8 mouse cellular contexts compared by ENCODE assay signal in genomic region chr2:92432299-92433295, GRCm38 (mm10). TPM values are rescaled to one million over a fixed set of nuclear protein-coding genes. Genes with fewer than 3 reads are reported as not detected.
DNase-seq lines count a peak whose midpoint lies in the region; ATAC-seq and TF ChIP-seq lines count a peak whose summit lies in the region.

No protein-coding gene starts in this region.

- H3K4me2 ChIP-seq in lung, embryonic 14.5 days: peak overlapping the region; percentile 83

- H3K27me3 ChIP-seq in heart, embryonic 10.5 days (ENCODE audit: insufficient read depth, poor library complexity, severe bottlenecking): no peaks in the 10 kb centered on the region
- no peaks in the 10 kb centered on the region for H3K27me3 ChIP-seq in lung, embryonic 14.5 days (ENCODE audit: insufficient read depth, low read length)
- no peaks in the 10 kb centered on the region for H3K27me3 ChIP-seq in testis, adult 2 months (ENCODE audit: control insufficient read depth, insufficient read depth, low read length)

- 52% methylated on average over 17 of the region's 17 CpGs for WGBS in heart, embryonic 10.5 days
- WGBS in lung, embryonic 14.5 days: 24% methylated on average over 17 of the region's 17 CpGs

- H3K36me3 ChIP-seq in heart, embryonic 10.5 days: no peaks in the 10 kb centered on the region
- no peaks in the 10 kb centered on the region for H3K36me3 ChIP-seq in lung, embryonic 14.5 days (ENCODE audit: insufficient read depth)
- H3K36me3 ChIP-seq in testis, adult 2 months (ENCODE audit: control insufficient read depth, insufficient read depth, low read length): no peaks in the 10 kb centered on the region

- peaks cover 43% of the 10 kb centered on the region for H3K4me1 ChIP-seq in brown adipose tissue, adult 24 weeks (ENCODE audit: control insufficient read depth, insufficient read depth, insufficient read length, low read length)
- H3K4me1 ChIP-seq in heart, embryonic 10.5 days: peaks cover 58% of the 10 kb centered on the region
- H3K4me1 ChIP-seq in lung, embryonic 14.5 days (ENCODE audit: insufficient read depth): peaks cover 29% of the 10 kb centered on the region
- peaks cover 15% of the 10 kb centered on the region for H3K4me1 ChIP-seq in testis, adult 2 months (ENCODE audit: control insufficient read depth, insufficient read depth, low read length)

- TF ChIP-seq POLR2A in testis, adult 2 months (IDR thresholded peaks at IDR 0.05; ENCODE audit: control insufficient read depth, low read depth, low read length): no peak

- peak overlapping the region; percentile 86 for H3K4me3 ChIP-seq in brown adipose tissue, adult 24 weeks (ENCODE audit: insufficient read depth, low read depth, low read length)
- H3K4me3 ChIP-seq in heart, embryonic 10.5 days: peak overlapping the region; percentile 92
- peak overlapping the region; percentile 85 for H3K4me3 ChIP-seq in lung, embryonic 14.5 days (ENCODE audit: low read depth, low read length)
- H3K4me3 ChIP-seq in testis, adult 2 months (ENCODE audit: control insufficient read depth, low read depth, low read length): peak overlapping the region; percentile 97

- peak overlapping the region; percentile 90 for H3K27ac ChIP-seq in brown adipose tissue, adult 24 weeks (replicated peaks; ENCODE audit: low read depth, low read length)
- H3K27ac ChIP-seq in heart, embryonic 10.5 days: peak overlapping the region; percentile 90; the same call in 1 of the 2 replicates
- H3K27ac ChIP-seq in lung, embryonic 14.5 days (ENCODE audit: low read depth): peak overlapping the region; percentile 68; the same call in 1 of the 2 replicates
- peak overlapping the region; percentile 87; the same call in 1 of the 2 replicates for H3K27ac ChIP-seq in testis, adult 2 months (ENCODE audit: control insufficient read depth, insufficient read depth, low read depth, low read length)

- no peak for ATAC-seq in lung, embryonic 14.5 days (ENCODE audit: insufficient read depth)

- TF ChIP-seq CTCF in lung, embryonic 14.5 days (IDR thresholded peaks at IDR 0.05; ENCODE audit: low read depth): no peak
- TF ChIP-seq CTCF in testis, adult 2 months (IDR thresholded peaks at IDR 0.05; ENCODE audit: control insufficient read depth, insufficient read depth, insufficient replicate concordance, low read depth, low read length): no peak

- peak; percentile 49 for DNase-seq in gastrocnemius, adult 18-20 months (ENCODE audit: low spot score)
- DNase-seq in gastrocnemius, postnatal 25 days: no peak
- no peak for DNase-seq in heart, embryonic 10.5 days (ENCODE audit: low spot score)
- peak; percentile 80 to 87 for DNase-seq in kidney, adult 8-10 months
- peak; percentile 72 for DNase-seq in lung, embryonic 14.5 days
- DNase-seq in frontal cortex, adult 2 months (ENCODE audit: extremely low spot score in 1 of 2, low spot score in 1 of 2): no peak

- peak overlapping the region; percentile 80 for H3K9ac ChIP-seq in lung, embryonic 14.5 days

- H3K9me3 ChIP-seq in heart, embryonic 10.5 days: no peaks in the 10 kb centered on the region
- H3K9me3 ChIP-seq in lung, embryonic 14.5 days (ENCODE audit: low read depth, low read length): no peaks in the 10 kb centered on the region

RNA-seq across cellular contexts. Expression of gene Cry2, which starts 1.2 kb away (rescaled TPM):
- 10 to 100 TPM; 18.5 to 21.2 TPM for total RNA-seq in gastrocnemius, adult 18-20 months (2021)
- 10 to 100 TPM; 11.9 to 19.8 TPM for total RNA-seq in gastrocnemius, postnatal 25 days (2021)
- polyA plus RNA-seq in brown adipose tissue, adult 24 weeks (2012; ENCODE audit: insufficient read depth, insufficient read length, missing spikeins): 11.7 and 14.6 TPM in 2 replicates
- 21.0 and 23.3 TPM in 2 replicates for polyA plus RNA-seq in heart, embryonic 10.5 days (2016; fragmentation: Nextera tagmentation; extraction: Ambion mirVana)
- polyA plus RNA-seq in lung, embryonic 14.5 days (2014; fragmentation: Nextera tagmentation; extraction: Ambion mirVana): 19.9 and 22.0 TPM in 2 replicates
- polyA plus RNA-seq in testis, adult 2 months (2012; rRNA removed): 20.4 and 22.0 TPM in 2 replicates
- polyA plus RNA-seq in frontal cortex, adult 2 months (2012; rRNA removed): 94.1 and 100 TPM in 2 replicates

RNA-seq across cellular contexts. Expression of gene Slc35c1, which starts 27.7 kb away (rescaled TPM):
- 1 to 10 TPM; 4.3 to 6.0 TPM for total RNA-seq in gastrocnemius, adult 18-20 months (2021)
- total RNA-seq in gastrocnemius, postnatal 25 days (2021): 1 to 10 TPM; 5.1 to 5.6 TPM
- 2.9 and 5.5 TPM in 2 replicates for polyA plus RNA-seq in brown adipose tissue, adult 24 weeks (2012; ENCODE audit: insufficient read depth, insufficient read length, missing spikeins)
- 14.1 and 14.9 TPM in 2 replicates for polyA plus RNA-seq in heart, embryonic 10.5 days (2016; fragmentation: Nextera tagmentation; extraction: Ambion mirVana)
- 14.7 and 16.9 TPM in 2 replicates for polyA plus RNA-seq in lung, embryonic 14.5 days (2014; fragmentation: Nextera tagmentation; extraction: Ambion mirVana)
- 6.9 and 7.8 TPM in 2 replicates for polyA plus RNA-seq in testis, adult 2 months (2012; rRNA removed)
- 13.3 and 14.7 TPM in 2 replicates for polyA plus RNA-seq in frontal cortex, adult 2 months (2012; rRNA removed)

RNA-seq across cellular contexts. Expression of gene Mapk8ip1, which starts 31.5 kb away (rescaled TPM):
- total RNA-seq in gastrocnemius, adult 18-20 months (2021): 1 to 10 TPM; 2.8 to 2.9 TPM
- 1 to 10 TPM; 7.9 to 9.2 TPM for total RNA-seq in gastrocnemius, postnatal 25 days (2021)
- 9.4 and 9.6 TPM in 2 replicates for polyA plus RNA-seq in brown adipose tissue, adult 24 weeks (2012; ENCODE audit: insufficient read depth, insufficient read length, missing spikeins)
- polyA plus RNA-seq in heart, embryonic 10.5 days (2016; fragmentation: Nextera tagmentation; extraction: Ambion mirVana): 7.5 and 18.2 TPM in 2 replicates
- 6.2 TPM in 2 replicates for polyA plus RNA-seq in lung, embryonic 14.5 days (2014; fragmentation: Nextera tagmentation; extraction: Ambion mirVana)
- 23.2 and 28.4 TPM in 2 replicates for polyA plus RNA-seq in testis, adult 2 months (2012; rRNA removed)
- polyA plus RNA-seq in frontal cortex, adult 2 months (2012; rRNA removed): 288 and 299 TPM in 2 replicates

RNA-seq across cellular contexts. Expression of gene 1700029I15Rik, which starts 50.3 kb away (rescaled TPM):
- under 1 TPM; 0.66 to 0.73 TPM for total RNA-seq in gastrocnemius, adult 18-20 months (2021)
- 1 to 10 TPM in 1 of 2 experiments, under 1 TPM in 1; 0.87 to 1.0 TPM for total RNA-seq in gastrocnemius, postnatal 25 days (2021)
- 3.3 and 4.1 TPM in 2 replicates for polyA plus RNA-seq in brown adipose tissue, adult 24 weeks (2012; ENCODE audit: insufficient read depth, insufficient read length, missing spikeins)
- polyA plus RNA-seq in heart, embryonic 10.5 days (2016; fragmentation: Nextera tagmentation; extraction: Ambion mirVana): 0.89 and 2.7 TPM in 2 replicates
- 1.1 and 1.2 TPM in 2 replicates for polyA plus RNA-seq in lung, embryonic 14.5 days (2014; fragmentation: Nextera tagmentation; extraction: Ambion mirVana)
- 565 and 772 TPM in 2 replicates for polyA plus RNA-seq in testis, adult 2 months (2012; rRNA removed)
- polyA plus RNA-seq in frontal cortex, adult 2 months (2012; rRNA removed): 6.9 and 7.5 TPM in 2 replicates

RNA-seq across cellular contexts. Expression of gene Large2, which starts 57.9 kb away (rescaled TPM):
- under 1 TPM in 1 of 2 experiments, not detected in 1; 0.57 TPM for total RNA-seq in gastrocnemius, adult 18-20 months (2021)
- under 1 TPM; 0.54 to 0.88 TPM for total RNA-seq in gastrocnemius, postnatal 25 days (2021)
- 1.9 TPM in 1 of 2 replicates, not detected in the other for polyA plus RNA-seq in brown adipose tissue, adult 24 weeks (2012; ENCODE audit: insufficient read depth, insufficient read length, missing spikeins)
- 1.6 and 7.0 TPM in 2 replicates for polyA plus RNA-seq in heart, embryonic 10.5 days (2016; fragmentation: Nextera tagmentation; extraction: Ambion mirVana)
- polyA plus RNA-seq in lung, embryonic 14.5 days (2014; fragmentation: Nextera tagmentation; extraction: Ambion mirVana): 15.3 and 16.6 TPM in 2 replicates
- 11.2 and 11.8 TPM in 2 replicates for polyA plus RNA-seq in testis, adult 2 months (2012; rRNA removed)
- polyA plus RNA-seq in frontal cortex, adult 2 months (2012; rRNA removed): 0.50 and 0.66 TPM in 2 replicates

Comparison
In these comparisons a context has a peak if more than half of its experiments do, and no peak if none do; other contexts are left out.
1. DNase-seq: peak in gastrocnemius, adult 18-20 months (single experiment), kidney, adult 8-10 months (2 of 2) and lung, embryonic 14.5 days (single experiment); none in gastrocnemius, postnatal 25 days (single experiment), heart, embryonic 10.5 days (single experiment) and frontal cortex, adult 2 months (0 of 2).
2. Peak in every context shown above with its lines, with median percentiles within 50 percentile points of each other: H3K27ac ChIP-seq and H3K4me3 ChIP-seq.